Mouse (Mus musculus) heart, embryonic 11.5 days (tissue): ENCODE results near the gene Car14. TPM values are rescaled to one million over a fixed set of nuclear protein-coding genes. Genes with fewer than 3 reads are reported as not detected.

Experiments
- ATAC-seq: fragments of 200-750 bp; cut with Nextera tagmentation; replicated peaks from 2 replicates; pipeline ENCODE4 v1.8.0; 2017; ENCODE audit warnings: moderate library complexity; ENCODE audit not compliant: insufficient number of reproducible peaks, low FRiP score, low TSS enrichment
- H3K27ac ChIP-seq: fragments of 300-500 bp; sonication (generic); 2 replicates; pipeline ENCODE4 v1.5.1; 2014; ENCODE audit warnings: mild to moderate bottlenecking, low read depth, low read length
- H3K27me3 ChIP-seq: fragments of 300-500 bp; sonication (generic); 2 replicates; pipeline ENCODE4 v1.6.1; 2014; ENCODE audit warnings: mild to moderate bottlenecking, low read length, mixed read lengths; ENCODE audit not compliant: control insufficient read depth, insufficient read depth
- H3K36me3 ChIP-seq: fragments of 300-500 bp; sonication (generic); 2 replicates; pipeline ENCODE4 v1.6.1; 2014; ENCODE audit warnings: mild to moderate bottlenecking, low read length, moderate library complexity, mixed read lengths; ENCODE audit not compliant: control insufficient read depth, insufficient read depth
- H3K4me1 ChIP-seq: fragments of 300-500 bp; sonication (generic); 2 replicates; pipeline ENCODE4 v1.6.1; 2014; ENCODE audit warnings: low read length; ENCODE audit not compliant: control insufficient read depth, insufficient read depth
- H3K4me2 ChIP-seq: fragments of 300-500 bp; sonication (generic); 2 replicates; pipeline ENCODE4 v1.6.1; 2014; ENCODE audit warnings: mild to moderate bottlenecking, moderate library complexity
- H3K4me3 ChIP-seq: fragments of 300-500 bp; sonication (generic); 2 replicates; pipeline ENCODE4 v1.5.1; 2014; ENCODE audit warnings: low read depth, low read length
- H3K9ac ChIP-seq: fragments of 300-500 bp; sonication (generic); 2 replicates; pipeline ENCODE4 v1.6.1; 2014; ENCODE audit warnings: mild to moderate bottlenecking, low read depth, low read length, moderate library complexity
- H3K9me3 ChIP-seq: fragments of 300-500 bp; sonication (generic); replicated peaks from 2 replicates; pipeline ENCODE4 v1.6.1; 2016; ENCODE audit warnings: low read length; ENCODE audit not compliant: control insufficient read depth
- WGBS: fragments of 180-500 bp; shearing (Covaris S2); extraction: QIAGEN DNeasy Blood & Tissue Kit; methylation state at CpG from one replicate; pipeline ENCODE4 v1.1.7; 2014; ENCODE audit not compliant: insufficient replicate concordance; 5-methylcytosine and 5-hydroxymethylcytosine counted together
- polyA plus RNA-seq: library from polyadenylated mRNA; unstranded; fragments of >200 nt; fragmentation: Nextera tagmentation; extraction: Ambion mirVana; gene quantifications from 2 replicates; pipeline ENCODE4 v1.2.1, GENCODE M21; 2014

Gene Car14
- polyA plus RNA-seq, 1 experiment from 2014 or later = 39.0 TPM

DNA sequence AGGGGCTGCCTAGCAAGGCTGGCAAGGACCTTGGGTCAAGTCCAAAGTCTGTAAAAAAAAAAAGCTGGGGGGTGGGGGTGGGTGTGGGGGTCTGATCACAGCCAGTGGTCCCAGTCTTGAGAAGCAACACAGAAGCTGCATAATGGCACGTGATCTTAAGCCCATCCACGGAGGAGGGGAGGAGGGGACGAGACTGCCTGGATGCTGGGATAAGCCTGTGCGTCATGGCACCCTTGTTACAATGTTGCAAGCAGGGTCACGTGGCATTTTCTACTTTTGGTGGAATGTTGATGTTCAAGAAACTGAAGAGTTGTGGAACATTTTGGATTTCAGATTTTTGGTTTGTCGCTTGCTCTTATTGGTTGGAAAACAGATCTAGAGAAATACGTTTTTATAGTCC, 38.7 kb upstream of the Car14 start:
- no peaks in the 10 kb centered on the region for H3K9me3 ChIP-seq
- H3K4me3 ChIP-seq = no peak overlapping the region
- peaks cover 43% of the 10 kb centered on the region for H3K36me3 ChIP-seq
- WGBS = 97% methylated on average over 7 of the region's 7 CpGs
- no peak for ATAC-seq
- H3K9ac ChIP-seq = no peak overlapping the region
- no peak overlapping the region for H3K4me2 ChIP-seq
- H3K27me3 ChIP-seq = no peaks in the 10 kb centered on the region
- no peak overlapping the region for H3K27ac ChIP-seq
- H3K4me1 ChIP-seq = 0 out of 2 replicates have a peak, but pooled peaks cover 3% of the 10 kb centered on the region

DNA sequence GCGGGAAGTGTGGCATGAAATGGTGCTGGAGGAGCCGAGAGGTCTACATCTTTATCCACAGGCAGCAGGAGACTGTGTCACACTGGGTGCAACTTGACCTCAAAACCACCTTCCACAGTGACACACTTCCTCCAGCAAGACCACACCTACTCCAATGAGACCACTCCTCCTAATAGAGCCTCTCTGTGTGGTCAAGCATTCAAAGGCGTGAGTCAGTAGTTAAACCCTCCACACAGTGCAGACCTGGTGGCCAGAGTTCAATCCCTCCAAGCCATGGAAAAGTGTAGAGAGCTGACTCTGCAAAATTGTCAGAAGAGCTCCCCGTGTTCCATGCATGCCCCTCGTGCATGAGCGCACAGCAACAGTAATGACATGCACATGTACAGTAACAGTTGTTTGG, 38.3 kb upstream of the Car14 start:
- no peaks in the 10 kb centered on the region for H3K9me3 ChIP-seq
- no peak overlapping the region for H3K4me3 ChIP-seq
- ATAC-seq = no peak
- peaks cover 47% of the 10 kb centered on the region for H3K36me3 ChIP-seq
- whole genome bisulfite sequencing = 84% methylated on average over 6 of the region's 6 CpGs
- no peak overlapping the region for H3K27ac ChIP-seq
- no peak overlapping the region for H3K9ac ChIP-seq
- H3K27me3 ChIP-seq = no peaks in the 10 kb centered on the region
- 0 out of 2 replicates have a peak, but pooled peaks cover 3% of the 10 kb centered on the region for H3K4me1 ChIP-seq
- H3K4me2 ChIP-seq = no peak overlapping the region

DNA sequence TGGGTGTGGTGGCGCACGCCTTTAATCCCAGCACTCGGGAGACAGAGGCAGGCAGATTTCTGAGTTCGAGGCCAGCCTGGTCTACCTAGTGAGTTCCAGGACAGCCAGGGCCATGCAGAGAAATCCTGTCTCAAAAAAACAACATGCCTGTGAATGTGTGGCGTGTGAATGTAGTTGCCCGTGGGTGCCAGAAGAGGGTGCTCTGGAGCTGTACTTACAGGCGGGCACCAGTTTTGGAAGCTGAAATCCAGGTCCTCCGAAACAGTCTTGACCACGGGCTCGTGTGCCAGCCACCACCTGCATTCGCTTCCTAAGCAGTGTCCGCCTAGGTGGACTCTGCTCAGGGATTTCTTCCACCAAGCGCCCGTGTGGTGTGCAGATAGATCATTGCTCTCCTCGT, 34.3 kb upstream of the Car14 start:
- H3K9ac ChIP-seq = no peak overlapping the region
- H3K4me2 ChIP-seq = no peak overlapping the region
- H3K4me3 ChIP-seq = no peak overlapping the region
- H3K27me3 ChIP-seq = no peaks in the 10 kb centered on the region
- no peaks in the 10 kb centered on the region for H3K9me3 ChIP-seq
- H3K36me3 ChIP-seq = peaks cover 67% of the 10 kb centered on the region
- H3K27ac ChIP-seq = no peak overlapping the region
- no peaks in the 10 kb centered on the region for H3K4me1 ChIP-seq
- no peak for ATAC-seq
- 95% methylated on average over 15 of the region's 15 CpGs for WGBS

DNA sequence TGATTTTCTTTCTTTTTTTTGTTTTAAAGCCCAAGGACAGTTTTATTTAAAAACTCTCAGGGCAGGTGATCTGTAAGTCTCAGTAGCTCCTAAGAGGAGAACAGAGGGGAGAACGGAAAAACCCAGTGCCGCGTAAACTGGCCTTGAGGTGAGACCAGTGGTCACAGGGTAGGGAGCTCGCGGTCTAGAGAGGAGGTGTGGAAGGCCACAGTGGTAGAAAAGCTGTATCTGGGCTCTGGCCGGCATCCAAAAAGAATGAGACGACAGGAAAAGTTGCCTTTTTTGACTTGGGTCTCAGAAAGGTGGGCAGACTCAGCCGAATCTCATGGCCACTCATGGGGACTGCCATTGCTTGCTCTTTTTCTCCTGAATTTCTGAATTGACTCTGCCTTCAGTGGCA, 33.7 kb upstream of the Car14 start:
- Histone ChIP-seq H3K27me3 (no peaks in the 10 kb centered on the region), H3K9me3 (no peaks in the 10 kb centered on the region), H3K36me3 (peaks cover 67% of the 10 kb centered on the region), H3K4me1 (no peaks in the 10 kb centered on the region), H3K4me2 (no peak overlapping the region), H3K27ac (no peak overlapping the region), H3K4me3 (no peak overlapping the region), H3K9ac (no peak overlapping the region)
- 97% methylated on average over 8 of the region's 8 CpGs for WGBS
- ATAC-seq = no peak

DNA sequence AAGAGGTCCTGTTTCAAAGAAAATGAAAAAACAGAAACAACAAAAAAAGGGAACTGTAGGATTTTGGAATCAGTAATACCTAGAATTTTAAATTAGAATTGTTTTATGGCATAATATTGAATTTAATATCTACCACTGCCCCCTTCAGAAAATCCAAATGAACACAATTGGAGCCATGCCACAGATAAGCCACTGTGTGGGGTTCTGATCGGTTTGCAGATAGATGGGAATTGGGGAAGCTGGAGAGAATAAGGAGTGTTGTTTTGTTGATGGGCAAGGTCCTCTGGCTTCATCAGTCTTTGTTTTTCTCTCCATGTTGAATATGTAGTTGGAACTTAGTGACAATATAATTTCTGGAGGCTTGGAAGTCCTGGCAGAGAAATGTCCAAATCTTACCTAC, 30.0 kb upstream of the Car14 start:
- Histone ChIP-seq H3K4me3 (no peak overlapping the region), H3K9me3 (no peaks in the 10 kb centered on the region), H3K9ac (no peak overlapping the region), H3K36me3 (peaks cover 45% of the 10 kb centered on the region), H3K27me3 (no peaks in the 10 kb centered on the region), H3K4me2 (no peak overlapping the region), H3K4me1 (peaks cover 7% of the 10 kb centered on the region; the same call in 1 of the 2 replicates), H3K27ac (no peak overlapping the region)
- ATAC-seq = no peak
- 90% methylated on average over 1 of the region's 1 CpGs for WGBS

DNA sequence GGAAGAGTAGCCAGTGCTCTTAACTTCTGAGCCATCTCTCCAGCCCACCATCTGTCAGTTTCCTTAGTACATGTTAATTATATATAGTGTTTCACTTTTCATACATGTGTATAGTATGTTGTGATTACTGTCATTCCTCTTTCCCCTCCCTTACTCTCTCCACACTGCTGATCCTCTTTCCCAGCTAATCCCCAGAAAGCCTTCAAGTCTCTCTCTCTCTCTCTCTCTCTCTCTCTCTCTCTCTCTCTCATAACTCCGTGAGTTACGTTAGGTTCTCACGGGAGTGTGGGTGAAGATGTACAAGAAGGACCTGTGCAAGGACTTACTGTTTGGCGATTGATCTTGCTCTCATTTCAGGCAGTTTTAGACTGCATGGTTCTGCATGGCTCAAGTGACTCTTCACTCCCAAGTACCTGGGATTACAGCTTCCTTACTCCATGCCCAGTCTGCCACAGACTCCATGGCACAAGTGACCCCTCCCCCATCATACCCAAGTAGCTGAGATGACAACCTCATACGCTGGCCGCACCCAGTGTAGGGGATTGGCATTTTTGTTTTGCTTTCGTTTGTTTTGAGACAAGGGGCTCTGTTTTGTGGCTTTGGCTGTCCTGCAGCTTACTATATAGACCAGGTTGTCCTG, 28.7 kb upstream of the Car14 start:
- Histone ChIP-seq H3K9ac (no peak overlapping the region), H3K27me3 (no peaks in the 10 kb centered on the region), H3K4me1 (peaks cover 7% of the 10 kb centered on the region; the same call in 1 of the 2 replicates), H3K27ac (no peak overlapping the region), H3K9me3 (no peaks in the 10 kb centered on the region), H3K4me3 (no peak overlapping the region), H3K36me3 (peaks cover 35% of the 10 kb centered on the region), H3K4me2 (no peak overlapping the region)
- no peak for ATAC-seq
- 92% methylated on average over 7 of the region's 7 CpGs for WGBS

DNA sequence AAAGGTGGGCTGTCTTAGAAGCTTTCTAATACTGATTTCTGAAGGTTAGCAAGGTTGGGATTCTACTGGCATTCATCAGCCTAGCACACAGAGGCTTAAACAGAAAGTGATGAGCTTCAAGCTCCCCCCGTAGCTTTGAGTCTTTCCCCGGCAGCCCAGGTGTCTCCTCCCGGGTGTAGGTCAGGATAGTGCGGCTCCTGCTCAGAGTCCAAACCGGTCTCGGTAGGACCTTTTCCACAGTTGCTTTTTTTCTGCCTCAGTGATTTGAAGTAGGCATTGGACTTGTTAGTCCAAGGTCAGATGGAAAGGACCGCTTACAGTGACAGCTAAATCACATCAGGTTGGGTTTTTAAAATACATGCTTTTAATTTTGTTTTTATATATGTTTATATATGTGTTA, 28.1 kb upstream of the Car14 start:
- H3K4me3 ChIP-seq = no peak overlapping the region
- H3K27ac ChIP-seq = no peak overlapping the region
- no peaks in the 10 kb centered on the region for H3K27me3 ChIP-seq
- no peaks in the 10 kb centered on the region for H3K9me3 ChIP-seq
- peaks cover 7% of the 10 kb centered on the region; the same call in 1 of the 2 replicates for H3K4me1 ChIP-seq
- WGBS = 89% methylated on average over 7 of the region's 7 CpGs
- no peak overlapping the region for H3K4me2 ChIP-seq
- H3K36me3 ChIP-seq = peaks cover 29% of the 10 kb centered on the region
- ATAC-seq = no peak
- H3K9ac ChIP-seq = no peak overlapping the region

- no peaks in the 10 kb centered on the region for H3K9me3 ChIP-seq
- H3K9ac ChIP-seq = no peak overlapping the region
- peaks cover 24% of the 10 kb centered on the region for H3K36me3 ChIP-seq
- no peaks in the 10 kb centered on the region for H3K27me3 ChIP-seq
- no peak overlapping the region for H3K4me2 ChIP-seq
- H3K4me3 ChIP-seq = no peak overlapping the region
- H3K27ac ChIP-seq = no peak overlapping the region
- no peak for ATAC-seq
- 68% methylated on average over 1 of the region's 1 CpGs for WGBS
- peaks cover 7% of the 10 kb centered on the region; the same call in 1 of the 2 replicates for H3K4me1 ChIP-seq
These were observed 27.7 kb upstream of the Car14 start for GRCm38 (mm10) chr3:95932157-95932556.

DNA sequence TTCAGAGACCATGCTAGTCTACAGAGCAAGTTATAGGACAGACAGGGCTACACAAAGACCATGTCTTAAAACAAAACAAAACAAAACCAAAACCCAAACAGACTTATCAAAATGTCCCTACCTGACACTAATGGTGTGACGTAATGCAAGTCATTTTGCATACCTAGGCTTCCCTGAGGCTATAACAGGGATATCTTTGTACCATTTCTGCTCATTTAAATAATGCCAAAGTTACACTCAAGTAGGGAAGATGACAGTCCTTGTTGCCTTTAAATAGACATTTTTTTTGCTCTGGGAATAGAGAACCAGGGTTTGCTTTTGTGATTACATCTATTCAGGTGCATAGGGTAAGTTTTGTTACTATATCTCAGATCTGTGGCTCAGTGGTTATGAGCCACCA, 27.0 kb upstream of the Car14 start:
- peaks cover 7% of the 10 kb centered on the region; the same call in 1 of the 2 replicates for H3K4me1 ChIP-seq
- 89% methylated on average over 1 of the region's 1 CpGs for WGBS
- H3K9me3 ChIP-seq = no peaks in the 10 kb centered on the region
- H3K36me3 ChIP-seq = peaks cover 18% of the 10 kb centered on the region
- H3K27me3 ChIP-seq = no peaks in the 10 kb centered on the region
- H3K27ac ChIP-seq = no peak overlapping the region
- H3K4me3 ChIP-seq = no peak overlapping the region
- H3K9ac ChIP-seq = no peak overlapping the region
- no peak for ATAC-seq
- no peak overlapping the region for H3K4me2 ChIP-seq
